Mouse (Mus musculus) midbrain, embryonic 15.5 days (tissue): Measurements from ENCODE around the gene Pelo. TPM values are rescaled to one million over a fixed set of nuclear protein-coding genes. Genes with fewer than 3 reads are reported as not detected.

ENCODE experiments used
- ATAC-seq: fragments of 200-750 bp; cut with Nextera tagmentation; replicated peaks from 2 replicates; pipeline ENCODE4 v1.8.0; 2017; ENCODE audit warnings: moderate TSS enrichment
- H3K27ac ChIP-seq: fragments of 300-500 bp; sonication (generic); 2 replicates; pipeline ENCODE4 v1.5.1; 2015; ENCODE audit warnings: mild to moderate bottlenecking, inconsistent platforms
- H3K27me3 ChIP-seq: fragments of 300-500 bp; sonication (generic); replicated peaks from 2 replicates; pipeline ENCODE4 v1.6.1; 2015; ENCODE audit warnings: inconsistent platforms
- H3K36me3 ChIP-seq: fragments of 300-500 bp; sonication (generic); replicated peaks from 2 replicates; pipeline ENCODE4 v1.6.1; 2015; ENCODE audit warnings: inconsistent platforms
- H3K4me1 ChIP-seq: fragments of 300-500 bp; sonication (generic); 2 replicates; pipeline ENCODE4 v1.6.1; 2015; ENCODE audit warnings: inconsistent platforms
- H3K4me2 ChIP-seq: fragments of 300-500 bp; sonication (generic); 2 replicates; pipeline ENCODE4 v1.6.1; 2015; ENCODE audit warnings: inconsistent platforms, mild to moderate bottlenecking, moderate library complexity
- H3K4me3 ChIP-seq: fragments of 300-500 bp; sonication (generic); 2 replicates; pipeline ENCODE4 v1.5.1; 2015; ENCODE audit warnings: mild to moderate bottlenecking, inconsistent platforms
- H3K9ac ChIP-seq: fragments of 300-500 bp; sonication (generic); 2 replicates; pipeline ENCODE4 v1.6.1; 2015; ENCODE audit warnings: mild to moderate bottlenecking, inconsistent platforms
- H3K9me3 ChIP-seq: fragments of 300-500 bp; sonication (generic); 2 replicates; pipeline ENCODE4 v1.6.1; 2016; ENCODE audit warnings: inconsistent platforms
- WGBS: fragments of 180-500 bp; shearing (Covaris S2); methylation state at CpG from one replicate; pipeline ENCODE4 v1.1.7; 2015; ENCODE audit warnings: mixed read lengths; 5-methylcytosine and 5-hydroxymethylcytosine counted together
- polyA plus RNA-seq: library from polyadenylated mRNA; unstranded; fragments of >200 nt; fragmentation: Nextera tagmentation; extraction: Ambion mirVana; gene quantifications from 2 replicates; pipeline ENCODE4 v1.2.1, GENCODE M21; 2015

Pelo gene
- polyA plus RNA-seq, 1 experiment from 2014 or later = 4.1 TPM

DNA sequence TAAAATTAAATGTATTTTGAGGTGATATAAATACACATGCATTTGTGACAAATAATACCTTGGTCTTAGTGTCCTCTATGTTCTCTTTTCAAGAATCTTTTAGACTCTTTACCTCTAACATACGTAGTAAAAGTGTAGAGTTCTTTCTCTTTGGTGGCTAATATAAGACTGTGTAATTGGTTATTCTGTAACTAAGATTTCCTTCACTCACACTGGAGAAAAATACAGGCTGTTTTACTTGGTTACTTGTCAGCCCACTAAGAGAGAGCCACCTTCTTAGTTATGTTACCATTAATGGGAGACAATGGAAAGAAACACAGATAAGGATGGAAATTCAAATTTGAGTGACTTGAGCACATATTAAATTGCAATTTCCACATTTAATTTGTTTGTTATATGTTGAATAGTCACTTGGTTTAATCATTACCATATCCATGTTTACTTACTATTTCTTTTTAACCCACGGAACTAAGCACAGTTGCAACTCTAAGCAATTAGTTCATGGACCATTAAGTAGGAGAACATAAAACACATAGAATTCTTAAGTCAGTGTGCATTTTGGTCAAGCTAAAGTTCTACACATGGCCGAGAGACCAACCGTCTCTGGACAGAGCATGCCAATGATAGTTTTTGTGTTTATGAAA lies 22.5 kb downstream of the Pelo start:
- ATAC-seq = no peak
- WGBS = 91% methylated on average over 4 of the region's 4 CpGs
- no peak overlapping the region for H3K9ac ChIP-seq

DNA sequence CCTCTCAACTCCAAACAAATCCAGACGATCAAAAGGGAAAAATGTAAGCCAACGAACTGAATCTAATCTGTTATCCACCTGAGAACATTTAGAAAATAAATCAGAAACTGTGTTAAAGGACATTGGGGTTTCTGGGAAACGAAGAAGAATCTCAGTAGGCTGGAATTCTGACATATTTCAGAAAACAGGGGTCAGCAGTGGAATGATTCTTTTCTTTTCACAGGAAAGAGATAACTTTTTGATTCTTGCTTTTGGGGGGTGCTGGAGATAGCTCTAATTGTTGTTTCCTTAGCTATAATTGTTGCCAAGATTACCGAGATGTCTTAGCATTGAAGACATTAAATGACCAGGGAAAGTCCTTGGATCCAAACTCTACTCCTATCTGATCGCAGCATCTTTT lies 32.4 kb downstream of the Pelo start:
- H3K9me3 ChIP-seq = no peaks in the 10 kb centered on the region
- no peak overlapping the region for H3K4me3 ChIP-seq
- H3K4me1 ChIP-seq = no peaks in the 10 kb centered on the region
- H3K9ac ChIP-seq = no peak overlapping the region
- no peak overlapping the region for H3K4me2 ChIP-seq
- WGBS = 89% methylated on average over 5 of the region's 5 CpGs
- no peak overlapping the region for H3K27ac ChIP-seq
- no peaks in the 10 kb centered on the region for H3K27me3 ChIP-seq
- H3K36me3 ChIP-seq = no peaks in the 10 kb centered on the region
- ATAC-seq = no peak

More for the DNA sequence above, 22.5 kb downstream of the Pelo start:
- Histone ChIP-seq H3K27me3 (no peaks in the 10 kb centered on the region), H3K36me3 (no peaks in the 10 kb centered on the region), H3K4me3 (no peak overlapping the region), H3K4me2 (no peak overlapping the region), H3K27ac (no peak overlapping the region), H3K4me1 (no peaks in the 10 kb centered on the region), H3K9me3 (no peaks in the 10 kb centered on the region)

DNA sequence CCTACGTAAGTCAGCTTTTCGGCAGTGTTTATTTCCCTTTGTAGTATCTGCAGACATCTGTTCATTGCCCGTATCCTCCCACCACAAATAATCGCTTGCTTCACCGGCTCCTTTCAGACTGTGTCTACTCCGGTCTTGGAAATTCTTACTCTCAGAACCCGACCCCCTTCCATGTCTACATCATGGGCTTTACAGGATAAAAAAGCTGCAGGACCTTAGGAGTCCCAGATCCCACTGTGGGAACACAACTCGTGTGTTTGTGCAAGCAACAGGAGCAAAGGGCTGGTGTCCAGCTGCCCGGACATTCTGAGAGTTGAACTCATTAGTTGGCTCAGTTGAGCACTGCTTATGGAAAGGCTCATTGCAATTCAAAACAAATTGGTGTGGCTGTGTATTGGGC lies 35.2 kb downstream of the Pelo start:
- no peaks in the 10 kb centered on the region for H3K4me1 ChIP-seq
- no peak overlapping the region for H3K9ac ChIP-seq
- 29% methylated on average over 9 of the region's 9 CpGs for WGBS
- H3K27ac ChIP-seq = no peak overlapping the region
- H3K36me3 ChIP-seq = no peaks in the 10 kb centered on the region
- no peak overlapping the region for H3K4me3 ChIP-seq
- no peaks in the 10 kb centered on the region for H3K27me3 ChIP-seq
- H3K9me3 ChIP-seq = no peaks in the 10 kb centered on the region
- no peak for ATAC-seq
- no peak overlapping the region for H3K4me2 ChIP-seq

DNA sequence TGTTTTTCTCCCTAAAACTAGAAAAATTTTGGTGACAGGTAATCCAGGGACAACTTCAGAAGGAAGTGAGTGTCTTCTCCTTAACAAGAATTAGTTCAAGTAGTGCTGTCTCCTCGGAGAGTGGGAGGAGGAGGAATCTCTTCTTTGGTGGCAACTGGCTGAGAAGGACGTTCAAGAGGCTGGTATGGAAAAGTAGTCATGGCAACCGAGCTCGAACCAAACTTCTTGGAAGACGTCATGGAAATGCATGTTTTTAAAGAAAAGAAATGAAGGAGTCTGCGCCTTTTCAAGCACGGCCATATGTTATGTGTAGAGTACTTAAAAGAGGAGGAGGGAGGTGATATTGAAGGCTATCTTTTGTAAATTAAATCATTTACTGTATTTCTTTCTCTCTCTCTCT lies 37.4 kb downstream of the Pelo start:
- ATAC-seq = no peak
- H3K27ac ChIP-seq = no peak overlapping the region
- WGBS = 71% methylated on average over 7 of the region's 7 CpGs

DNA sequence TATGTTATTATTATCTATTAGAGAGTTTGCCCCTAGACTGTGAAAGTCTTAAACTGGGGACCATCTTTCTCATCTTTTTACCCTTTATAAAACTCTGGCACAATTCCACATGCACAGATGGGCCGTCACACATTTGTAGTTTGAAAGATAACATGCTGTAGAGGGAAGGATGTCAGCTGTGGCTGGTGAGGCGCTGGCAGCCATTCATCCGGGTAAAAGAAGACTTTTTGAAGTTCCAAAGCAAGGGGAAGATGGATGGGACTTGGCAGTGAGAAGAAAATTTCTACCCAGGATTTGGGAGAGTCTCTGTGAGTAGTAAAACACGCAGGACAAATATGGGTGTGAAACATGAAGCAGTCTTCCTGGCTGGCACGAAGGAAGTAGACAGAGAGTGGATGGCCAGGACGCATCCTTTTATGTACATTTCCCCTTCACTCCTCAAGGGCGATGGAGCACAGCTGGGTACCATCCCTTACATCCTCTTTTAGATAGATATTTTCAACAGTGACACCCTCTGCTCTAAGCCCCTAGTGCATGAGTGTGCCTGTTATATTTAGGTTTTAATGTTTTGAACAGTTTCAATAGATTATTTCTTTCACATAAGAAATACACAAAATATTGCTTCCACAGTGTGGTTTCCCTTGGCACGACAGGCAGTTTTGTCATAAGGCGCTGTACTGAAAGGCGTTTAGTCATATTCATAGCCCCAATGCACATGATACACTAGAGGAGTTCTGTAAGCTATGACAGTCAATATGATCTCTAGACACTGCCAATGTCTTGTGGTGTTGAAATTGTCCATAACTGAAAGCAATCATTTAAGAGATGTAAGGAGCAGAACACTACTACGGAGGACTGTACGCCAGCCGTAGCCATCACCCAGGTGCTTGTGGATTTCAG lies 39.1 kb downstream of the Pelo start:
- WGBS = 85% methylated on average over 13 of the region's 13 CpGs
- no peaks in the 10 kb centered on the region for H3K9me3 ChIP-seq
- no peaks in the 10 kb centered on the region for H3K4me1 ChIP-seq
- no peak overlapping the region for H3K4me3 ChIP-seq
- H3K27me3 ChIP-seq = no peaks in the 10 kb centered on the region
- no peak overlapping the region for H3K9ac ChIP-seq
- no peaks in the 10 kb centered on the region for H3K36me3 ChIP-seq
- H3K4me2 ChIP-seq = no peak overlapping the region
- H3K27ac ChIP-seq = no peak overlapping the region
- no peak for ATAC-seq

More for the DNA sequence above, 37.4 kb downstream of the Pelo start:
- H3K4me2 ChIP-seq = no peak overlapping the region
- no peak overlapping the region for H3K4me3 ChIP-seq
- H3K9ac ChIP-seq = no peak overlapping the region
- H3K4me1 ChIP-seq = no peaks in the 10 kb centered on the region
- no peaks in the 10 kb centered on the region for H3K36me3 ChIP-seq
- no peaks in the 10 kb centered on the region for H3K9me3 ChIP-seq
- H3K27me3 ChIP-seq = no peaks in the 10 kb centered on the region

DNA sequence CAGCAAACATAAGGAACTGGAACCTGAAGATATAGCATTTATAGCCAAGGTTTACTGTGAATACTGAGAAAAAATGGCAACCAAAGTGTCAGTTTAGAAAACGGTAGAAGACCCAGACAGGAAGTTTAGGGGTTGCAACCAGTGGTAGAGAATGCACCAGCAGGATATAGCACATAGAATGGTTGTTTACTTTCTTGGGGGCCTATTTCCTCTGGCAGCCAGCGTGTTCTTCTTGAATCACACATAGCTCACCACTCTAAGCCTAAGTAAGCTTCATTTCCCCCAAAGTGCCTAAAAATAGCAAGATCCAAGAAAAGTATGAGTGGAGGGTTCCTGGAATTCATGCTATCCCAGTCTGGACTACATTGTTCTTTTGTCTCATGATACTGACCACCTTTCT lies 47.3 kb downstream of the Pelo start:
- no peak for ATAC-seq
- no peaks in the 10 kb centered on the region for H3K9me3 ChIP-seq
- WGBS = 85% methylated on average over 2 of the region's 2 CpGs
- no peak overlapping the region for H3K27ac ChIP-seq
- H3K4me3 ChIP-seq = no peak overlapping the region
- no peaks in the 10 kb centered on the region for H3K27me3 ChIP-seq
- no peak overlapping the region for H3K9ac ChIP-seq
- no peaks in the 10 kb centered on the region for H3K36me3 ChIP-seq
- H3K4me2 ChIP-seq = no peak overlapping the region
- no peaks in the 10 kb centered on the region for H3K4me1 ChIP-seq

Other genes with a start within 250 kb of the Pelo start
- 1.5 and 1.7 TPM in 2 replicates for gene Itga2, start 158.1 kb downstream of the Pelo start, polyA plus RNA-seq
- gene Gm49395, start 11.7 kb upstream of the Pelo start, polyA plus RNA-seq = 2.2 and 2.7 TPM in 2 replicates
- 7.2 and 7.6 TPM in 2 replicates for gene Itga1, start 11.8 kb upstream of the Pelo start, polyA plus RNA-seq